Mouse (Mus musculus) MEL-GATA-1-ER (cell line): ENCODE results near the gene Fkrp.

Source experiments
- DNase-seq: peaks from one replicate; pipeline ENCODE4 v3.0.0-alpha.2; 2012; ENCODE audit warnings: low read depth; ENCODE audit errors: extremely low read depth

Fkrp gene

DNA sequence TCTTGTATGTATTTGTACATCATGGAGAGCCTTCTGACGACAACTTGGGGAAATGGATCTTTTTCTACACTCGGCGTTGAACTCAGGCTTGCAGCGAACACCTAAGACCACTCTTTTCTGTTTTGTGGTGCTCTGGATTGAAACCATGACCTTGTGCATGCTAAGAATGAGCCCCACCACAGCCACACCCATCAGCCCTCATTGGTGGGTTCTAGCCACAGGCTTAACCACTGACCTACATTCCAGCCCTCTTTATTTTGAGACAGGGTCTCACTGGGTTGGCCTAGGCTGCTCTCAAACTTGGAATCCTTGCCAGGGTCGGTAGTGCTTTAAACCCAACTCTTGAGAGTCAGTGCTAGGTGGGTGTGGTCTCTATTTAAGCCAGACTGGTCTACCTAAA is 21.6 kb downstream of the Fkrp start:
- DNase-seq: no peak

DNA sequence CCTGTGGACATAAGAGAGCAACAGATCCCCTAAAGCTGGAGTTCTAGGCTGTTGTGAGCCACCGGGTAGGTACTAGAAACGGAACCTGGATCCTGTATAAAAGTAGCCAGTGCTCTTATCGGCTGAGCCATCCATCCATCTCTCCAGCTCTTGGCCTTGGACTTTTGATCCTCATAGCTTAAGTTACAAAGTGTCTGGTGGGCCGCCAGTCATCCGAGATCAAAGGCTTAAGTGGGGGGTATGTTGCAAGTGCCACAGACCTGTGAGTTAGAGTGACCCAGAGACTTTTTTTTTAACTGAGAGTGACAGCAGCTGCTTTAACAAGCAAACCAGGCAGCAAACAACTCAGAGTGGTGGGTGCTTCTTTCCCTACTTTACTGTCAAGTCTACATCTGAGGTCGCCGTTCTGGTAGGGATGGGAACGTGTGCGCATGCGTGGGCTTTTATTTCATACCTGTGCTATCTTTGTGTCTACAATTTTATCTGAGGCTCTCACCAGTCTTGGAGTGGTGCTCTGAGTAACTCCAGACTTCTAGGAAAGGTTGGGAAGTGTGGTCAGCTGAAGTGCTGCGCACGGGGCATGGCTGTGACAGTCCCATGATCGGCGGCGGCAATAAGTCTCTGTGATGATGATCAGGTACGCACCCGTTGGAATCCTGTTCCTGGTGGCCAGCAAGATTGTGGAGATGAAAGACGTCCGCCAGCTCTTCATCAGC is 23.4 kb downstream of the Fkrp start:
- DNase-seq: no peak

DNA sequence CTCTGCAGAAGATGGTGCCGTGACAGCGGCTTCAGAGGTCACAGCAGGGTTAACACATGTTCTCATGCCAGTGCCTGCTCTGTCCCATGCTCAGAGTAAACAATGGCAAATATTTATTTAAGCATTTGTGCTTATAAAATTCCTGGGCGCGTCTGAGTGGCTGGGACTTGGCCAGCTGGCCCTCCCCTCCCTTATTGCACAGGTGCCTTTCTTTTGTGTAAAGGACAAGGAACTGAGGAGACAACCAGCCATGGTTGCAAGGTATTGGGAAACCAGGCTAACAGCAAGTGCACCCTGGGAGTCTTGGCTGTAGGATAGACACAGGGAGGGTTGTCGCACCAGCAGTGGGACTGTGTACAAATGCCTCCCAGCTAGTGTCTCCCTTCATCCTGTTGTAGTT is 24.2 kb downstream of the Fkrp start:
- no peak for DNase-seq

DNA sequence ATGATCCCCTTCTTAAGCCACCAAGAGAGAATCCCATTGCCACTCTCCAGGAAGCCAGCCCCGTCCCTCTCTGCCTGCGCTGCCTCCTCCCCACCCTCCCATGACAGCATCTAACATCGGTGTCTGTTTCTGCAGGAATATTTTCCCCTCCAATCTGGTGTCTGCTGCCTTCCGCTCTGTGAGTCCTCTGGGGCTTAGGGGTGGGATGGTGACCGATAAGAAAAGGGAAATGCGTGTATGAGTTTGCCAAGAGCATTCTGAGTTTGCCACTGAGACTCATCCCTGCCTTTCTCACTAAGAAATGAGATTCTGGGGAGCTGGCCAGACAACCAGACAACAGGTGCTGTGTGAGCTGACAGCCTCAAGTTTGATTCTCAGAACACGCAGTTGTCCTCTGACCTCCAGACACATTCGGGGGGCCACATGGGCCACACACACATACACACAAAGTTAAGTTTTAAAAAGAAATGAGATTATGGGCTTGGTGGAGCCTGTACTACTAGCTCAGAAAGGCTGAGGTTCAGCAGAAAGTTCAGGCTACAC is 30.9 kb downstream of the Fkrp start:
- peak; percentile 59 for DNase-seq

DNA sequence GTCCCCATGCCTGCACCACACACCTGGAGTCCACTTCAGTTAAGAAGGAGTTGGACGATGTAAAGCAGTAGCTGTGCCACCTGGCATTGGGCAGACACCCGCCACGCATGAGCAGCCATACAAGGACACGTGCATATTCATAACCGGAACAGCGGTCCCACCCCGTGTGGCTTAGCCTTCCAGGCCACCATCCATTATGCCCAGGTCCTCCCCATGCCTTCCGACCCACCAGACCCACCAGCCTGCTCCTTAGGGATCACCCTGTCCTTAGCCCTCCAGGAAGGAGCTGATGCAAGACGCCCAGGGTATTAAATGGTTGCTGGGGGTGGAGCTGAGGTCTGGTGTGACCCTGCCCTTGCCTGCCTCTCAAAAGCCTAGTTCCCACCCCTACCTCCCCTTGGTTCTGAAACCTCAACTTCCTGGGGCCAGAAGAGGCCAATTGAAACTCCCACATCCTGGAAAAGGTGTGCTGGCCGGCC is 32.0 kb downstream of the Fkrp start:
- DNase-seq: peak; percentile 43

DNA sequence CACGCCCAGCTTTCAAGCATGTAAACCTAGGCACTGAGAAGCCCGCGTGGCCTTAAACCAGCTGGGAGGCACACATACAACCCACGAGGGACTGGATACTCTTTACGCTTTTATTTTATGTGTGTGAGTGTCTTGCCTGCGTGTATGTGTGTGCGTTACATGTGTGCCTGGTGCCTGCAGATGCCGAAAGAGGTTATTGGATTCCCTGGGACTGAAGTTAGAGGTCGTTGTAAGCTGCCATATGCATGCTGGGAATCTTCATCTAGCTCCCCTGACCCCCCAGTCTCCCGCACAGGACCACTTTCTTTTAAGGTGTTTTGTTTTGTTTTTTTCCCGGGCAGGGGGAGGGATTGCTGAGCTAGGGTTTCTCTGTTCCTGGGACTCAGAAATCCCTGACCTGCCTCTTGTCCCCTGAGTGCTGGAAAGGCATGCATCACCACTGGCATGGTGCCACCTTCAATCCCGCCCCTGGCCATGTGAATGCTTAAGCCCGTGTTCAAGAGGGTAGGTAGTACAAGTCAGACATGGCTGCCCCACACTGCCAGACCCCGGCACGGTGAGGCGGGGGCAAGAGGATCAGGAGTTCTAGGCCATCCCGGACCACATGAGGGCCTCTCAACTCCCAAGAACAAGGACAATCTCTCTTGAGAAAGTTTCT is 32.6 kb downstream of the Fkrp start:
- DNase-seq: peak; percentile 26

DNA sequence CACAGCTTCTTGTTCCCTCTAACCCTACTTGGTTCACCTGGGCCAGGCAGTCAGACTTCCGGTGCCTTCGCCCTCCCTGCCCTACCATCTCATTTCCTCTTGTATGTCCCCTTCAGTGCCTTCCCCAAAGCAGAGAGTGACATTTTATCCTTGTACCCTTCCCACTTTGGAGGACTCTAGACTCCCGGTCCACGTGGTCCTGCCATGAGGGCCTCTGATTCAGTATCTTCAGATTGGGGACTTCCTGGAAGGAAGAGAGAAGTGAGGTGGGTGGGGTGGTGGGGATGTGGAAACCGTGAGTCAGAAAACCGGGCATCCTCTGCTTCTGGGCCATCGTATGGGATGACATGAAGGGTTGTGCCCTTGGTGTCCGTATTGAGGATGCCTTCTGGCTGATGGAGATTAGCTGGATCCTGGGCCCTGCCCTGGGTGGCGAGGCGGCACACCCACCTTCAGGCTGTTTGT is 33.3 kb downstream of the Fkrp start:
- peak; percentile 56 for DNase-seq

DNA sequence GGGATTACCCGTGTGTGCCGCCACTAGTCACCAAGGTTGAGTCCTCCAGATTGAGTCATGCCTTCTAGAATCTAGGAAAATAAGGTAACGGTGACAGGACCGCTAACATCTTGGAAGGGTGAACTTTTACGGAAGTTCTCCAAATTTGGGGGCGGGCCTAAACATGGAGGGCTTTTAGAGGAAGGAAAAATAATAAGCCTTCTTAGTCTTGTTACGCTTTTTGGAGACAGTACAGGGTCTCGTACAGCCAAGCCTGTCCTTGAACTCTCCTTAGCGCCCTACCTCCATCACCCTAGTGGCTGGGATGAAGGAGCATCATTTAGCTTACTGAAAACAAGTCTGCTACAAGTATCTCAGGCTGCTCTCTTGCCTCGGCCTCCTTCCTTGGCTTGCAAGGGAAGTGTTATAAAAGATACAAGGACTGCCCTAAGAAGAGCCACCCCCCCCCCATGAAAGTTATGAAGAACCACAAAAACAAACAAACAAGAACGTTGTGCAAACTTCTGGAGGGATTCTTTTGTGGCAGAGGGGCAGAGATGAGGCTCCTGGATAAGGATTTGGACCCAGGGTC is 33.9 kb downstream of the Fkrp start:
- peak; percentile 74 for DNase-seq

DNA sequence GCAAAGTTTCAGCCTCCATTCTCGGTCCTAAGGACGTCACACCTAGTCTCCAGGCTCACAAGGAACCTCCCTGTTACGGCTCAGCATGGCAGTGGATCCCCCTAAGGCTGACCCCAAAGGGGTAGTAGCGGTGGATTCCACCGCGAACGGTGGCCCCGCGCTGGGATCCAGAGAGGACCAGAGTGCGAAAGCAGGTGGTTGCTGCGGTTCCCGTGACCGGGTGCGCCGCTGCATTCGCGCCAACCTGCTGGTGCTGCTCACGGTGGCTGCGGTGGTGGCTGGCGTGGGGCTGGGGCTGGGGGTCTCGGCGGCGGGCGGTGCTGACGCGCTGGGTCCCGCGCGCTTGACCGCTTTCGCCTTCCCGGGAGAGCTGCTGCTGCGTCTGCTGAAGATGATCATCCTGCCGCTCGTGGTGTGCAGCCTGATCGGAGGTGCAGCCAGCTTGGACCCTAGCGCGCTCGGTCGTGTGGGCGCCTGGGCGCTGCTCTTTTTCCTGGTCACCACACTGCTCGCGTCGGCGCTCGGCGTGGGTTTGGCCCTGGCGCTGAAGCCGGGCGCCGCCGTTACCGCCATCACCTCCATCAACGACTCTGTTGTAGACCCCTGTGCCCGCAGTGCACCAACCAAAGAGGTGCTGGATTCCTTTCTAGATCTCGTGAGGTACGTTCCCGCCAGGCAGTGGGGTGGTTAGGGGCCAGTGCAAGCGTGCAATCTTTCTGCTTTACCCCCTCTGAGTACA is 34.5 kb downstream of the Fkrp start:
- DNase-seq: no peak

DNA sequence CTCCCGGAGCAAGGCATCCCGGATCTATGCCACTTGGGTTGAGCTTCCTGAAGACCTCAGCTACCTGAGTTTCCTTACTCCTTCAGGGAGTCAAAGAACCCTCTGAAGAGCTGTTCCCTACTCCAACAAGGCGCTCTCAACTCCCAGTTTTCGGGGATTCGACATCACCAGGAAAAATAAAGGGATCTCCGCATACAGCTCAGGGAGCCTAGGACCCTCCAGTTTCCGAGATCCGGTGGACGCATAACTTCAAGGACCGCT is 35.0 kb downstream of the Fkrp start:
- peak; percentile 22 for DNase-seq

DNA sequence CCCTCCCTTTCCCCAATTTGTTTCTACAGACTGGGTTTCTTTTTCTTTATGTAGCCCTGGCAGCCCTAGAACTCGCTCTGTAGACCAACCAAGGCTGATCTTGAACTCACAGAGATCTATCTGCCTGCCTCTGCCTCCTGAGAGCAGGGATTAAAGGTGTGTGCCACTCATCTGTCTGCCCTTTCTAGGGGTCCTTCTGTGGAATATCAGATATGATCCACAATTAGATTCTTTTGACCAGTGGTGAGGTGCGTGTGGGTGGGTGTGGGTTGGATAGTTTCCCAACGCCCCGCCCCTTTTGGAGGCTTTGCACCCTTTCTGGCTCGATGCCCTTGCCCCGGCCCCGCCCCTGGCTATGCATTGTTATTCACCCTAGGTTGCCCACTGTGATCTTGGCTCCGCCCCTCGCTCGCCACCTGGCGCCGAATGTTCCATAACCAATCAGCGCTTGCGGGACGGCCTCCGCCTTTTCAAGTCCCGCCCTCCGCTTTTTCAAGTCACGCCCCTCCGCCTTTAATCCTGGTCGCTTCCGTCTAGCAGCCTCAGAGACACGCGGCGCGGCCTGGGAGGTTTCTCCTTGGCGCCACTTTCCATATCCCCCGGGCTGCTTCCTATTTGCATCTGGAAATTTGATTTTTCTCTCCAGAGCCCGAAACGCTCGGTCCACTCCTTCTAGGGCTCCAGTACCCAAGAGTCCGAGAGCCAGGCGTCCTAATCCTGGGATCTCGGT is 35.5 kb downstream of the Fkrp start, which contains the start of gene Slc1a5:
Gene Slc1a5 (plus strand): TSS at position 516 of the 730 bp plus-strand sequence.
- DNase-seq: peak; percentile 90

DNA sequence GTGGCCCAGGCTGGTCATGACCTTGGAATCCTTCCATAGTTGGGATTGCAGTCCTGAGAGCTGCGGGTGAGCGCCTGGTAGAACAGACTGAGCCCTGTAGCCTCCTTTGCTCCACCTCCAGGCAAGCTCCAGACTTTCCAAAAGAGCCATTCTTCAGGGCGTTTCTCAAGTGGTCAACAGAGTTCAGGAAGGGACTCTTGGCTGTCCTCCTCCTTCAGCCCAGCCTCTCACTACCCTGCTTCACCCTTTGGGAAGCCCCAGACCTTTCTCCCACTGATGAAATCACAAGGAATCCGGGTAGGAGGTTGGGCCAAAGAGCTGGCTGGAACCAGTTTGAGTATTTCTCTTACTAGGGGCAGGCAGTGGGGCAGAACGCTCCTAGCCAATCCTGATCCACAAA is 36.5 kb downstream of the Fkrp start:
- no peak for DNase-seq

DNA sequence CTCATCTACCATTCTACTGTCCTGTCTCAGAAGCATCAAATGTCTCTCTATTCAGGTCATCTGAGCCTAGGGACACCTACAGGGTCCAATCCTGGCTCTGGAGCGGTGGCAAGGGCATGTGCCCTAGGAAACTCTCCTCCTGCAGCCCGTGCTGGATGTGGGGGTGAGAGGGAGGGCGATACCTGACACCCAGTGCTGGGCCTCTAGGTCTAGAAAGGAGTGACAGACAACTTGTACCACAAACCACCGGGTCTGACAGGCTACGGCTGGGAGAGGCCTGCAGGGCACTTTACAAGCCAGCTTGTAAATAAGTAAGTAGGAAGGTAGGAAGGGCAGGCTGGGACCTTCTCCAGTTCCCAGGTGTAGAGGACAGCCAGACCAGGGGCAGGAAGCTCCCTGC is 40.6 kb downstream of the Fkrp start:
- DNase-seq: no peak

DNA sequence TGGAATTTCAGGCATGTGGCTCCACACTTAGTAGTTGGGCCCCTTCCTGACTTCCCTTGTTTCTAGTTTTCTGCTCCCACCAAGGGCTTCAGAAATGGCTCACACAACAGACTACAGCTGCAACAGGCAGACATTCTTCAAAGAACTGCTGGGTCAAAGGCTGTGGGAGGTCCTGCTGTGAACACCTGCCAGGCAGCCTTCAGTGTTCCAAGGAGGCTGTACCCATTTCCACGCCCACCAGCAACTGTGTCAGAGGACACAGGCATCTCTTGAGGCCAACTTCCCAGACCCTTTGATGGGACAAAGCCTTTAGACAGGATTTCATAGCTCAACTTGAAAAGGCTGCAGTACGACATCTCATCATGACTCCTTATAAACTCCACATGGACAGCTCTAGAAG is 50.1 kb downstream of the Fkrp start:
- no peak for DNase-seq

DNA sequence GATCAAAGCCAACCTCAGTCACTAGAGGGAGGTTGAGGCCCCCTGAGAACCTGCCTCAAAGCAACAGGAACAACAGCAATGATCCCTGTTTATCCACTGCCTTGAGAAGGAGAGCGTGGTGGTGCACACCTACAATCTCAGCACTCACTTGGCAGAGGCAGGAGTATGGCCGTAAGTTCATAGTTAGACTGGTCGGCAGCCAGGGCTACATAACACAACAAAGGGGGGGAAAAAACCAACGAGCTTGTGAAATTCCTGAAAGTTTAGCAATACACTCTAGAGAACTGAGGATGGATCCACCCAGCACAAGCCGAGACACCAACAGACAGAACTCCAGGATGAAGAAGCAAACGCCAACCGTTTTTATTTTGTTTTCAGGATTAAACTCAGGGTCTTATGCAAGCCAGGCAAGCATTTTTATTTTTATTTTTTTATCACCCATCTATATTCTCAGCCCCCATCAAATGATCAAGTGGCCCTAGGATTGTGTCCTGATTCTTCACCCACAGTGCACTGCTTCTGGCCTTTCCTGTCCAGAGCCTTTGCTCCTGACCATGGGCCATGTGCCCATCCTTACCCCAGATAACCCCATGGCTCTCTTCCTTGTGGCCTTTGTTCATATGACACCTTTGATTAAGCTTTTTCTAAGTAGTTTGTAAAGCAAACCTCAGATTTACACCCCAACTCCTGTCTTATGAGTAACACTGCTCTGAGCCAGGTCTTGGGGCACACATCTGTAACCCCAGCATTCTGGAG is 52.9 kb downstream of the Fkrp start:
- no peak for DNase-seq

DNA sequence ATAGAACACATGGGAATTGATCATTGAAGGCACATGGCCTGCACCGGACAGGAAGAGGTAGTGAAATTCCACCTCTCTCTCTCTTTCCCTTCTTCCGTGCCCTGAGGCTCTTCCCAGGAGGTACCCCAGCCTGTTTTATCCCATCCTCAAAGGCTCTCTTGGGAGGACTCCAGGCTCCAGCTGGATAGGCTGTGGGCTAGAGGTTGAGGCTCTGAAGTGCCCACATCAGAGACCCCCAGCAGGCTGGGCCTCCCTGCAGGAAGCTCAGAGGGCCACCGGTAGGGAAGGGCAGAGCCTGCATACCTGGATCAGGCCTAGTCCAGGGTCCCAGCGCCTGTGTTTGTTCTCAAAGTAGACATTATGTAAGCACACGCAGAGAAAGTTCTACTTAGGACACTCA is 54.9 kb downstream of the Fkrp start:
- DNase-seq: no peak

DNA sequence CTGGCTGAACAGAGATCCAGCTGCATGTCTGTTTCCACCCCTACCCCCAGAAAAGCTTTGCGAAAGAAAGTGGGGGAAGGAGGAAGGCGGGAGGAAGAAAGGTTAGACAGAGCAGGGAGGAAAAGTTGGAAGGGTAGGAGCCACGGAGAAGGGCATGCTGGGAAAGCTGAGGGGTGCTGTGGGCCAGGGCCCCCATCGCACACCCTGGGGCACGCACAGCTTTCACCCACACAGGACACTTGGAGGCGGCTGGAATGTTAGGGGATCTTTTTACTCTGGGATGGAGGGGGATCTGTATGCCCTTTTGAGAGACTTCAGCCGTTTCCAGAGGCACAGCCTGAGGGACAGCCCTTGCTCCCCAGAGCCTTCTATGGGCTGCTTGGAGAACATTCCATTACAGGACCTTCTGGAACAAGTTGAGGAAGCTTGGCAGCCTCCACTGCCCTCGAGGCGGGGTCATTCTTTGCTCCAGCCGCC is 55.5 kb downstream of the Fkrp start:
- DNase-seq: no peak

DNA sequence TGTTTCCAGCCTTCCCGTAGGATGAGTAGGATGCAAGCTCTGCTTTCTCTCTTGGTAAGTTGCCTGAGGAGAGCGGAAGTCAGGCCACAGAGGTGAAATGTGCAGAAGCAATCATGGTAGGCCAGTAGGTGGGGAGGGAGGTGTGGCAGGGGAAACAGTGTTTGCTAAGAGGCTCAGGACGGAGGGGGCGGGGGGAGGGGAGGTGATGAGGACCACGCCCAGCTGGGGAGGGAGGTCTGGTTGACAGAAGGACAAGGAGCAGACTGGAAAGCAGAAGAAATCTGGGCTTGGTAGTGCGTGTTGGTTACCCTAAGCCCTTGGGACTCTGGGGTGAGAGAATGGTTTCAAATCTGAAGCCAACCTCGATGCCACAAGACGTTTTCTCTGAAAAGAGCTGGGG is 56.2 kb downstream of the Fkrp start:
- no peak for DNase-seq
